In genomic region chr8:3411901-3412301, GRCm38 (mm10) we compare ENCODE assay signal across 11 mouse cellular contexts. TPM values are rescaled to one million over a fixed set of nuclear protein-coding genes. Genes with fewer than 3 reads are reported as not detected.
DNase-seq lines count a peak whose midpoint lies in the region; ATAC-seq and TF ChIP-seq lines count a peak whose summit lies in the region.
"Had no signal": no experiment of that assay in that cellular context is flagged by ENCODE, and none has a peak within 500 bp of the region (broad histone marks: within the 10 kb centered on the region; RNA-seq: fewer than 3 reads in every experiment).

No protein-coding gene starts in this region.

- peak; percentile 36 to 51 for DNase-seq in cerebellum, adult 2 months
- DNase-seq in MEL-GATA-1-ER (ENCODE audit: extremely low read depth, low read depth): peak; percentile 76
- peak; percentile 58 to 67 for DNase-seq in heart, postnatal 10 days
- peak; percentile 85 for DNase-seq in lung, postnatal 0 days (ENCODE audit: low spot score)
- no peak for DNase-seq in hindbrain, embryonic 11.5 days (ENCODE audit: low spot score)
- DNase-seq in embryo, embryonic 11 days: no peak
- no peak for DNase-seq in thymus, adult 18-20 months

- 54% methylated on average over 7 of the region's 7 CpGs for WGBS in cerebellum, adult 2 months
- WGBS in lung, postnatal 0 days: 55% methylated on average over 7 of the region's 7 CpGs
- WGBS in hindbrain, embryonic 11.5 days: 93% methylated on average over 7 of the region's 7 CpGs

- no peak for ATAC-seq in cerebellum, adult (ENCODE audit: insufficient number of reproducible peaks, low FRiP score, low TSS enrichment)
- peak; percentile 81 for ATAC-seq in lung, postnatal 0 days
- ATAC-seq in hindbrain, embryonic 11.5 days (ENCODE audit: low FRiP score): no peak

- TF ChIP-seq POLR2A in cerebellum, adult 2 months (IDR thresholded peaks at IDR 0.05; ENCODE audit: borderline replicate concordance, insufficient read depth, low read length): no peak

- peak; percentile 86 for TF ChIP-seq EP300 in lung, postnatal 0 days (IDR thresholded peaks at IDR 0.05)

- no peak overlapping the region for H3K4me2 ChIP-seq in lung, postnatal 0 days (replicated peaks; ENCODE audit: low read depth, low read length)
- H3K4me2 ChIP-seq in hindbrain, embryonic 11.5 days (replicated peaks; ENCODE audit: low read depth, low read length): no peak overlapping the region
- H3K4me2 ChIP-seq: hindbrain, embryonic 15.5 days had no signal

- H3K9ac ChIP-seq in lung, postnatal 0 days (replicated peaks; ENCODE audit: low read depth): no peak overlapping the region
- no peak overlapping the region for H3K9ac ChIP-seq in hindbrain, embryonic 11.5 days (ENCODE audit: low read depth, low read length)
- H3K9ac ChIP-seq: hindbrain, embryonic 15.5 days had no signal

- H3K36me3 ChIP-seq in lung, postnatal 0 days (ENCODE audit: insufficient read depth, low read length): no peaks in the 10 kb centered on the region
- H3K36me3 ChIP-seq in hindbrain, embryonic 11.5 days (ENCODE audit: control insufficient read depth, insufficient read depth, low read length): no peaks in the 10 kb centered on the region
- H3K36me3 ChIP-seq: hindbrain, embryonic 15.5 days had no signal

- no peak overlapping the region for H3K4me3 ChIP-seq in cerebellum, adult 2 months (replicated peaks; ENCODE audit: insufficient read depth, low read depth, low read length)
- no peak overlapping the region for H3K4me3 ChIP-seq in lung, postnatal 0 days (ENCODE audit: low read depth, low read length)
- H3K4me3 ChIP-seq in hindbrain, embryonic 11.5 days (ENCODE audit: low read depth, low read length): no peak overlapping the region
- H3K4me3 ChIP-seq: hindbrain, embryonic 15.5 days had no signal

- H3K27me3 ChIP-seq in cerebellum, adult 2 months (ENCODE audit: control insufficient read depth, insufficient read depth, low read length): no peaks in the 10 kb centered on the region
- no peaks in the 10 kb centered on the region for H3K27me3 ChIP-seq in lung, postnatal 0 days (replicated peaks; ENCODE audit: insufficient read depth, low read length)
- no peaks in the 10 kb centered on the region for H3K27me3 ChIP-seq in hindbrain, embryonic 11.5 days (ENCODE audit: control insufficient read depth, insufficient read depth, low read length)
- H3K27me3 ChIP-seq: CH12.LX; hindbrain, embryonic 15.5 days had no signal

- H3K9me3 ChIP-seq in lung, postnatal 0 days (ENCODE audit: low read length): no peaks in the 10 kb centered on the region
- H3K9me3 ChIP-seq in hindbrain, embryonic 11.5 days (ENCODE audit: control insufficient read depth, low read length): no peaks in the 10 kb centered on the region
- H3K9me3 ChIP-seq: hindbrain, embryonic 15.5 days had no signal

- no peak for TF ChIP-seq CTCF in cerebellum, adult 2 months (IDR thresholded peaks at IDR 0.05; ENCODE audit: borderline replicate concordance, insufficient read depth, low read depth, low read length)
- TF ChIP-seq CTCF in lung, postnatal 0 days (IDR thresholded peaks at IDR 0.05): no peak

- no peak overlapping the region for H3K27ac ChIP-seq in cerebellum, adult 2 months (ENCODE audit: insufficient read depth, low read length)
- H3K27ac ChIP-seq in lung, postnatal 0 days (ENCODE audit: low read length): peak overlapping the region; percentile 47
- H3K27ac ChIP-seq in hindbrain, embryonic 11.5 days (ENCODE audit: low read depth, low read length): no peak overlapping the region
- H3K27ac ChIP-seq: hindbrain, embryonic 15.5 days had no signal

- intact Hi-C loops in heart, postnatal 10 days (cut with DNase I): no loop called here

- peaks cover 9% of the 10 kb centered on the region for H3K4me1 ChIP-seq in cerebellum, adult 2 months (ENCODE audit: control insufficient read depth, insufficient read depth, low read length)
- H3K4me1 ChIP-seq in lung, postnatal 0 days (ENCODE audit: insufficient read depth, low read depth, low read length): no peaks in the 10 kb centered on the region
- H3K4me1 ChIP-seq in hindbrain, embryonic 11.5 days (replicated peaks; ENCODE audit: control insufficient read depth, insufficient read depth, low read length): peaks cover 12% of the 10 kb centered on the region

RNA-seq across cellular contexts. Expression of gene Arhgef18, which starts 19.1 kb away (rescaled TPM):
- polyA plus RNA-seq in cerebellum, adult 2 months (2012; rRNA removed): 31.2 and 34.0 TPM in 2 replicates
- total RNA-seq in heart, postnatal 10 days (2021): 10 to 100 TPM; 19.6 to 22.7 TPM
- 5.8 and 6.1 TPM in 2 replicates for polyA plus RNA-seq in lung, postnatal 0 days (2015; fragmentation: Nextera tagmentation; extraction: Ambion mirVana)
- polyA plus RNA-seq in hindbrain, embryonic 11.5 days (2014; fragmentation: Nextera tagmentation; extraction: Ambion mirVana): 9.2 and 10.9 TPM in 2 replicates

RNA-seq across cellular contexts. Expression of gene Pex11g, which starts 55.6 kb away (rescaled TPM):
- polyA plus RNA-seq in cerebellum, adult 2 months (2012; rRNA removed): 1.2 and 1.5 TPM in 2 replicates
- 1 to 10 TPM; 4.4 to 5.5 TPM for total RNA-seq in heart, postnatal 10 days (2021)
- 7.8 and 9.1 TPM in 2 replicates for polyA plus RNA-seq in lung, postnatal 0 days (2015; fragmentation: Nextera tagmentation; extraction: Ambion mirVana)
- polyA plus RNA-seq in hindbrain, embryonic 11.5 days (2014; fragmentation: Nextera tagmentation; extraction: Ambion mirVana): 2.4 and 3.1 TPM in 2 replicates

RNA-seq across cellular contexts. Expression of gene A430078G23Rik, which starts 58.7 kb away (rescaled TPM):
- polyA plus RNA-seq in cerebellum, adult 2 months (2012; rRNA removed): 0.10 TPM in 1 of 2 replicates, not detected in the other
- under 1 TPM; 0.27 to 0.29 TPM for total RNA-seq in heart, postnatal 10 days (2021)
- polyA plus RNA-seq in lung, postnatal 0 days (2015; fragmentation: Nextera tagmentation; extraction: Ambion mirVana): 0.38 and 0.40 TPM in 2 replicates
- polyA plus RNA-seq in hindbrain, embryonic 11.5 days (2014; fragmentation: Nextera tagmentation; extraction: Ambion mirVana): not detected in 2 replicates
- total RNA-seq: CH12.LX had no signal
- polyA plus RNA-seq: cortical plate, adult 2 months; hindbrain, embryonic 15.5 days had no signal

RNA-seq across cellular contexts. Expression of gene Tex45, which starts 58.8 kb away (rescaled TPM):
- 0.08 and 0.26 TPM in 2 replicates for polyA plus RNA-seq in cerebellum, adult 2 months (2012; rRNA removed)
- total RNA-seq in heart, postnatal 10 days (2021): under 1 TPM in 1 of 2 experiments, not detected in 1; 0.17 TPM
- not detected in 2 replicates for polyA plus RNA-seq in lung, postnatal 0 days (2015; fragmentation: Nextera tagmentation; extraction: Ambion mirVana)
- not detected in 2 replicates for polyA plus RNA-seq in hindbrain, embryonic 11.5 days (2014; fragmentation: Nextera tagmentation; extraction: Ambion mirVana)
- total RNA-seq: CH12.LX had no signal

Comparison
In these comparisons a context has a peak if more than half of its experiments do, and no peak if none do; other contexts are left out.
1. DNase-seq: peak in cerebellum, adult 2 months (2 of 2), MEL-GATA-1-ER (single experiment), heart, postnatal 10 days (2 of 2) and lung, postnatal 0 days (single experiment); none in hindbrain, embryonic 11.5 days (single experiment), embryo, embryonic 11 days (single experiment) and thymus, adult 18-20 months (0 of 2).